Mouse (Mus musculus): ENCODE results near the gene Gpd2.

The Gpd2 gene

DNA sequence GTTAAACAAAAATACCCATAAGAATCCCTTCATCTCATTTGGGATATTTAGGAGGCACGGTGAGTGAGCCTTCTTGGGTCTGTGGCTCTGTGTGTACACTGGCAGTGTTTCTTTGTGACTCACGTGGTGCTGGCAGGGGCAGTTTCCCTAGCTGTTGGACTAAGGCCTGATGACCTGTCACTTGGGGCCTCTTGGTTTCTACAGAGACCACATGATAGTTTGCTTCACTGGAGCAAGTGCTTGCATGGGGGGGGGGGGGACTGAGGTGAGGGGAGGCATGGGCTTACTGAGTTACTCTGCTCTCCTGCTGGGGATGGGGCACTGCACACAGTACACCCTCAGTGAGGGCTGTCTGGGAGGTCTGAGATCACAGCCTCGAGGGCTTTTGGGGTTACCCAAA is 64.1 kb downstream of the Gpd2 start:
- DNase-seq (ENCODE audit: low spot score) = no peak

GRCm38 (mm10) chr2:57304212-57304611 is 66.8 kb downstream of the Gpd2 start:
- DNase-seq (ENCODE audit: low spot score) = no peak

- no peak for DNase-seq (ENCODE audit: low spot score)
Observed at GRCm38 (mm10) chr2:57312268-57312797, 74.9 kb downstream of the Gpd2 start.

DNA sequence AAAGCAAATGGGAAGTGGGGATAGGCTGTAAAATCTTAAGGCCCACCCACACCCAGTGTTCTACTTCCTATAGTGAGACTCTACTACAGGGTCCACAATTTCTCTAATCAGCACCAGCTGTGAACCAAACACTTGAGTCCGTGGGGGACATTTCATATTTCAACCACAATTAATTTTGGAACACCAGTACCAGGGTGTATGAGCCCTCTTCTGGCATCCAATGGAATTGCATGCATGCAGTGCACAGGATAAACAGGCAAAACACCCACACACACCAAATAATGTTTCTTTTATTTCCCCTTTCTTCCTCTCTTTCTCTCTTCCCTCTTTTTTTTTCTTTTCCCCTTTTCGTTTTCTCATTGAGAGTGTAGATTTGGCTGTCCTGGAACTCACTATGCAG is 78.6 kb downstream of the Gpd2 start:
- no peak for DNase-seq (ENCODE audit: low spot score)

DNA sequence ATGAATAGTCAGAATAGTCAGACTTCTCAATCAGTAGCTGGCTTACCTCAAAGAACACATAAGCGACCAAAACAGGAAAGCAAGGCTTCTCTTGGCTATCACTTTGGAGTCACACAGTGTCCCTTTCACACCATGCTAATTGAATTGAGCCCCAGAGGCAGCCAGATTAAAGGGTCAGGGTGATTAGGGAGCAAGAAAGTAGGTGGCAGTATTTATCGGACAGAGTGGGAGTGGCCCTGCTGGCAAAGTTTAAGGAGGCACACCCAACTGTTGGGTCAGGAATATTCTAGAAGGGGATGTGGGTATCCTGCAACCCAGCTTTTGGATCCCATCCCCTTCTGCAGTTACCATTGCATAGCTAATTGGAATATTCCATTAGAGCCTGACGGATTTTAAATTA is 80.9 kb downstream of the Gpd2 start:
- no peak for DNase-seq (ENCODE audit: low spot score)

DNA sequence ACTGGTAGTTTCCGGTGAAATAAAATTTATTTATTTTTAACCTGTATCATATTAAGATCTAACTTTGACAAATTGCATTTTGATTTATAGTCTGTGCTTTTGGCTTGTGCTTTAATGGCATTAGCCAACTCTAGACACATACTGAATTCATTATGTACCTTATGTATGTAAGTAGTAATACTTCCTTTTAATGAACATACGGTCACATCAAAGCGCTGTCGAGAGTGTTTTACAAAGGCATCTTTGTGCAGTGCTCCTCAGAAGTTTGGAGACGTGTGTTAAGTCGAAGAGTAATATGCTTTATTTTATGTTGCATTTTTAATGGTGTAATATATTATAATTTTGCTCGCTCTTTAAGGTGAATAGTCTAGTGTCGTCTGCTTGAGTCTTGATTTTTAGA is 88.7 kb downstream of the Gpd2 start:
- DNase-seq (ENCODE audit: low spot score) = no peak

DNA sequence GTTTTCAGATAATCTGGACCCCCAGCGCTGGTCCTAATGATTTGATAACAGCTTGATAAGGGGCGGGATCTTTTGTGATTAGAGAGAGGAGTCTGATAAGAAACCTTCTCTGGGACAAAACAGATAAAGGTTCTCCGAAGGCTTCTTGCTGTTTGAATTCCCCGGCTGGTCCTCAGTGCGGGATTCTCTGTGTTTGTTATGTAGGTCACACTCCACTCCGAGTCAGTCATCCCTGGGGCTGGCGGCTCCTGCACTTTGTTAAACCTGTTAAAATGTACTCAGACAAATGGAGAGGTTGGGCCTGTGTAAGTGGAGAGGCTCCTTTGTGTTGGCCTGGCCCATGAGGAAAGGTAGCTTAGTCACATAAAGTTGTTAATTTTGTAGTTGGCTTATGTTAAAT is 91.9 kb downstream of the Gpd2 start:
- DNase-seq (ENCODE audit: low spot score) = no peak

DNA sequence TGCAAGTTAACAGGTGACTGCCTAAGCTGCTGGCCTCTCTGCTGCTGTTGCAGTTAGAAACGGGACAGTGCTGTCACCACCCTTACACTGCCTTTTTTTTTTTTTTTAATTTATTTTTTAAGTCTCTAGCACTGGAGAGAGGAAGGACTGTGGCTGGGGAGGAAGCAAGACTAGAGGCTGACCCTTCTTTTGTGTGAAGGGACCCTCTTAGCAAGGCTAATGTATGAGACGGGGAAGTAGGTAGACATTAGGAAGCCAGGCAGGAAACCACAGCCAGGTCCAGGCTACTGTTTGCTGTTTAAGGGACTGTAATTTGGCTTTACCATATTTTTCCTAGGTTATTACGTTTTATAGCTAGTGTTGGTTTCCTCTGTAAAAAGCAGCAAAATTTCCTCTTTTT is 93.4 kb downstream of the Gpd2 start:
- DNase-seq (ENCODE audit: low spot score) = no peak

DNA sequence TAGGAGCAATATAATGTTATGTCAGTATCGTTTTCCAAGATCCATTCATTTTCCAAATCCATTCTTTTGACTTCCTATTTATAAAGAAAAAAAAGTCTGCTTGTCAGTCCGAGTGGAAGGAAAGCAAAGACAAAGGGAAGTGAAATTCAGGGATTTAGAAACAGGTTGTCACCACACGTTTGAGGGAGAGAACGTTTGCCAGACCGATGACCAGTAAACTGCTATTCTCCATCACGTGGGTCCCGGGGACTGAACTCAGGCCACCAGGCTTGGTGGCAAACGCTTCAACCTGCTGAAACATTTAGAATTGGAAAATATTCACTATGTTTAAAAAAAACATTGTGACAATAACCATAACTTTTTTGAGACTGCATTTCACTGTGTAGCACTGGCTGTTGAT is 93.8 kb downstream of the Gpd2 start:
- DNase-seq (ENCODE audit: low spot score) = no peak

- no peak for DNase-seq (ENCODE audit: low spot score)
Observed at GRCm38 (mm10) chr2:57333481-57333880, 96.0 kb downstream of the Gpd2 start.

DNA sequence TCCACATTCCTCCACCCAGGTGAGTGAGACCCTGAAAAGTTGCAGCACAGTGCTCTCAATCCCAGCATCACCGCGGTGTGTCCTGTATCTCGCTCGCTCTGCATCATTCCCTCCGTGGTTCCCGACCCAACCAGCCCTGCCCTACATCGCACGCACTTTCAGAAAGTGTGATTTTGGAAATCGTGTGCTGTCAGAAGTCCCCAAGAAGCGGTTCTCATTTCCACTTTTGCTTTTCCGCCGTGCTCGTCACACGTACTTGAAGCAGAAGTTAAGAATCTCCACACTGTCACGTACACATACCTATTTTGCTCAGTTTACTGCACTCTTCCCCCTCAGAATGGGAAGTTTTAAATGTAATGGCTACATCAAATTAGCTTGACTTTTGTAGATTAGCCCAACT is 98.0 kb downstream of the Gpd2 start:
- DNase-seq (ENCODE audit: low spot score) = no peak

- DNase-seq (ENCODE audit: low spot score) = no peak
Observed at GRCm38 (mm10) chr2:57338779-57339178, 101.3 kb downstream of the Gpd2 start.

DNA sequence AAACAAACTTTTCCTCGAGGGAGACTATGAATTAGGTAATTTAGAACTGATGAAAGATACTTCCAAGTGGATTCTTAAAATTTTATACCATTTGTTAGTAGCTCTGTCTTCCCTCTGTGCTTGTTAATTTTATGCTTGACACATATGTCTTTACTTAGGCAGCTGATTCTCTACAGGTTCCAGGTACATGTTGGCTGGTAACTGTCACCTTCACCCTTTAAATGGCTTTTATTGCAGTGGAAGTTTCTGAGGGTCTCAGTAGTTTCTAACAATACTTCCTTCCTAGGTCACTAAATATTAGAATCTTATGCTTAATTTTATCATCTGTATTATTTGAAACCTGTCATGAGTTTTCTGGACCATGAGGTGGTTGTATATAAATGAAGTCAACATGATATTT is 105.5 kb downstream of the Gpd2 start:
- no peak for DNase-seq (ENCODE audit: low spot score)

DNA sequence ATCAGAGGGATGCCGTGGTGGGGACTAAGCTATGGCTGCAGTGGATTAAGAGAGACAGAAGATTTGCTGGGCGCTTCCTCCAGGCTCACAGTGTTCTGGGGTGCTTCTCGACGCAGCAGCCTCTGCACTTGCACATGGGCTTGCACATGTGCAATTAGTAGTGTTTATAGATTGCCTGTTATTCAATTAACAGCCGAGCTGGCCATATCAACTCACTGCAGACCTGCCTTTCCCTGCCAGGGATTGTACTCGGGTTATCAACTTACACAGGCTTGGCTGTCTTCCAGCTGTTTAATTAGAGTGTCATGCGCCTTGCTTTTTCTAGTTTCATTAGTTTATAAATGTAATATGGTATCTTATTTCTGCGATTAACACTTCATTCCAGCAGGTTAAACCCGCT is 113.2 kb downstream of the Gpd2 start:
- peak; percentile 75 for DNase-seq (ENCODE audit: low spot score)

- no peak for DNase-seq (ENCODE audit: low spot score)
Observed at GRCm38 (mm10) chr2:57353722-57354432, 116.4 kb downstream of the Gpd2 start.

GRCm38 (mm10) chr2:57354848-57355247 is 117.4 kb downstream of the Gpd2 start:
- DNase-seq (ENCODE audit: low spot score) = no peak

DNA sequence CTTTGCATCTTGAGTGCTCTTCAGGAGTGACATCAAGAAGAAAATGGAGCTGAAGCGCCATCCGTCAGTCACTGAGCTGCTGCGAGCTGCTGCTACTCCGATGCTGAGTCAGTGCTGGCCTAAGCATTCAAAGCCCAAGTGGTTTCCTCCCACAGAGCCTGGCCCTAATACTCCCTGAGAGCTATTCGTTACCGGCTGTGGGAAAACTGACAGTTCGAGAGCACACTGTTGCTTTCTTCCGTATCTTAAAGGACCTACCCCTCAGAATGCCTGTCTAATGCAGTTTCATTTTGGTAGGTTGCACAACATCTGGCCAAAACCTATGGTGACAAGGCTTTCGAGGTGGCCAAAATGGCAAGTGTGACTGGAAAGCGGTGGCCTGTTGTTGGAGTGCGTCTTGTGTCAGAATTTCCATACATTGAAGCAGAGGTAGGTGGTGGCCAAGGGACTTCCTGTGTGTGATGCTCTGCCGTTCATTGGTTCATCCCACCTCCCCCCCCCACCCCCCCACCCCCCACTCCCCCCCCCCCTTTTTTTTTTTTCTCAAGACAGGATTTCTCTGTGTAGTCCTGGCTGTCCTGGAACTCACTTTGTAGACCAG is 118.9 kb downstream of the Gpd2 start:
- DNase-seq (ENCODE audit: low spot score) = no peak

DNA sequence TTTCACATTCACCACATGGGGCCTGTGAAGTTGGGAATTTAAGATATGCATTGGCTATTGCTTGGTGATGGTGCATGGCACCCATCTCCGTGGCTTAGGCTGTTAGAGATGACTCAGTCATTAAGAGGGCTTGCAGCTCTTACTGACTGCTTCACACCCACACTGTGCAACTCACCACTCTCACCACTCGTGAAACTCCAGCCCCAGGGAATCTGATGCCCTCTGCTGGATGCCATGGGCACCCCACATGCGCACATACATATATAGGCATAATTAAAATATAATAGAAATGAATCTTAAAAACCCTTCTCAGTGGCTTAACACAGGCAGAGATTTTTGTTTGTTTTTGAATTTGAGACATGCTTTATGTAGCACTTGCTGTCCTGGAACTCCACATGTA is 125.1 kb downstream of the Gpd2 start:
- no peak for DNase-seq (ENCODE audit: low spot score)

DNA sequence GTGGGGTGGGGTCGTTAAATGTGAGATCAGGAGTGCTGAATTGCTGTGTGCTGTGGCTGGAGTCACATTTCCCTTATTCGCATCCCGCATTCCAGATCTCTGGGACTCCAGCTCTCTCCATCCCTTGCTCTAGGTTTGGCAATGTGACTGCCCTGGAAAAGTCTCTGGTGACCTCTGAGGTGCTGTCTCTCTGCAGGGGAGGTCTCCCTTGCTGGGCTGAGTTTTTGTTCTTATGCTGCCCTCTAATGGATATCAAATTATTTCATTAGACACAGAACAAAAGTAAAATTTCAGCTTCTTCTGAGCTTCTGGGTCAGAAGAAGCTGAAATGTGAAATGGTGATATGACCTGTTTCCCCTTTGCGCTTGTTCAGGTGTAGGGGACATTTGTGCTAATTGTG is 137.2 kb downstream of the Gpd2 start:
- DNase-seq (ENCODE audit: low spot score) = peak; percentile 25

- no peak for DNase-seq (ENCODE audit: low spot score)
Observed at GRCm38 (mm10) chr2:57375138-57375837, 137.9 kb downstream of the Gpd2 start.

DNA sequence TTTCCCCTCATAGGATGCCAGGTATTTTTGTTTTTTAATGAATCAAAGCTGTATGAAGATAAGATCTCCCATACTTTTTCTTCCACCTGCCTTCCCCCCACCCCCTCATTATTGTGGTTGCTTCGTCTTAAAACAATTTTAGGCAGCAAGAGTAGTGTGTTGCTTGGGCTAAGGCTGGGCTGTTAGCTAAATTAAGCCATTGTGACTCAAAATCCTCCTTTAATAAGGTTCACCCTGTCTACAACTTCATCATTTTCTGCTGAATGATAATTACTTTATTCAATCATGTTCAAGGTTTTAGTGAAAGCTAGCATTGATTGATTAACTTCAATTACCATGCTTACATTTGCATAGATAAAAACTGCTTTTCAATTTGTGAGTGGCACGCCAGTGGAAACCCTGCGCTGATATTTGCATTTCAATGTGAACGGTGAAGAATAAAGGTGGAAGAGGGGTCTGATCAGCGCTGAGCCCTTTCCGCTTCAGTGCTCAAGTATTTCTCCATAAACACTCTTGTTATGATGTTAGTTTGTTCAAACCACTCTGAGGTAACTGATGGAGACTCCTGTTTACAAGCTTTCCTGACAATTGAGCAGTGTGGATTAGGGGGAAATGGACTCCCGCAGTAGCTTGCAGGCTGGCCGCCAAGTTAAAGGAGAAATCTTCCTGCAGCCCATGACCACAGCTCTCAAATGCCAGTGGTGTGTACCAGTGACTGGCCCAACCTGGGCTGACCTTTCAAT is 140.9 kb downstream of the Gpd2 start:
- no peak for DNase-seq (ENCODE audit: low spot score)

- no peak for DNase-seq (ENCODE audit: low spot score)
Observed at GRCm38 (mm10) chr2:57384625-57385024, 147.2 kb downstream of the Gpd2 start.

GRCm38 (mm10) chr2:57387816-57388215 is 150.4 kb downstream of the Gpd2 start:
- no peak for DNase-seq (ENCODE audit: low spot score)

All from MN1 (cell line).